Mouse (Mus musculus): ENCODE measurements around the gene Cacna1c.
A peak's percentile ranks its signal among the peaks of the same experiment; 100 is the strongest.

The Cacna1c gene

GRCm38 (mm10) chr6:118950190-118950589 is 246.0 kb downstream of the Cacna1c start:
- DNase-seq = no peak

GRCm38 (mm10) chr6:118947286-118947685 is 248.9 kb downstream of the Cacna1c start:
- no peak for DNase-seq

GRCm38 (mm10) chr6:118946660-118947059 is 249.6 kb downstream of the Cacna1c start:
- no peak for DNase-seq

- no peak for DNase-seq
Observed at GRCm38 (mm10) chr6:118944093-118944492, 252.1 kb downstream of the Cacna1c start.

- no peak for DNase-seq
Observed at GRCm38 (mm10) chr6:118941816-118942215, 254.4 kb downstream of the Cacna1c start.

- DNase-seq = no peak
Observed at GRCm38 (mm10) chr6:118941036-118941435, 255.2 kb downstream of the Cacna1c start.

- DNase-seq = no peak
Observed at GRCm38 (mm10) chr6:118939626-118940025, 256.6 kb downstream of the Cacna1c start.

GRCm38 (mm10) chr6:118938386-118939096 is 257.7 kb downstream of the Cacna1c start:
- DNase-seq = no peak

GRCm38 (mm10) chr6:118937536-118937935 is 258.7 kb downstream of the Cacna1c start:
- DNase-seq = no peak

GRCm38 (mm10) chr6:118935520-118936415 is 260.4 kb downstream of the Cacna1c start:
- DNase-seq = no peak

GRCm38 (mm10) chr6:118934243-118934902 is 261.8 kb downstream of the Cacna1c start:
- DNase-seq = no peak

- no peak for DNase-seq
Observed at GRCm38 (mm10) chr6:118933017-118933594, 263.1 kb downstream of the Cacna1c start.

- no peak for DNase-seq
Observed at GRCm38 (mm10) chr6:118932002-118932700, 264.1 kb downstream of the Cacna1c start.

- DNase-seq = no peak
Observed at GRCm38 (mm10) chr6:118926669-118927068, 269.5 kb downstream of the Cacna1c start.

- DNase-seq = no peak
Observed at GRCm38 (mm10) chr6:118924426-118924825, 271.8 kb downstream of the Cacna1c start.

- no peak for DNase-seq
Observed at GRCm38 (mm10) chr6:118923926-118924325, 272.3 kb downstream of the Cacna1c start.

GRCm38 (mm10) chr6:118923212-118923577 is 273.0 kb downstream of the Cacna1c start:
- DNase-seq = no peak

- peak; percentile 87 to 88 for DNase-seq
Observed at GRCm38 (mm10) chr6:118922328-118923211, 273.6 kb downstream of the Cacna1c start.

GRCm38 (mm10) chr6:118908176-118908575 is 288.0 kb downstream of the Cacna1c start:
- no peak for DNase-seq

GRCm38 (mm10) chr6:118907704-118908103 is 288.5 kb downstream of the Cacna1c start:
- DNase-seq = no peak

GRCm38 (mm10) chr6:118906878-118907277 is 289.3 kb downstream of the Cacna1c start:
- no peak for DNase-seq
